Mouse (Mus musculus) G1E (cell line): ENCODE results near the gene Gm44790.

Source experiments
- CTCF ChIP-seq: IDR thresholded peaks from 2 replicates; pipeline ENCODE4 v1.5.1; 2012; ENCODE audit warnings: low read depth, low read length, inconsistent platforms, mixed read lengths
- POLR2AphosphoS5 ChIP-seq: IDR thresholded peaks from 2 replicates; pipeline ENCODE4 v1.6.1; 2012; ENCODE audit warnings: low read depth, low read length, inconsistent platforms; ENCODE audit not compliant: insufficient replicate concordance
- TAL1 ChIP-seq: conservative IDR thresholded peaks from 2 replicates; pipeline ENCODE4 v1.6.1; 2012; ENCODE audit warnings: low read depth, low read length, inconsistent platforms, mixed read lengths

- 0 out of 2 replicates have a peak, but pooled peaks have one; percentile 6 for TF ChIP-seq CTCF
- no peak for TF ChIP-seq TAL1
- TF ChIP-seq POLR2AphosphoS5 = no peak
These were observed 12.0 kb downstream of the Gm44790 start, which contains the start of gene C87436 for GRCm38 (mm10) chr6:86438272-86439118.
